Mouse (Mus musculus) left cerebral cortex, postnatal 25 days (tissue): ENCODE measurements at regions not wholly inside any gene's neighbourhood (a gene's known extent, or its start where the extent isn't known, plus 50 kb on each side); places are given as distances from the start of the nearest gene placed in this dataset.

ENCODE experiments used
- DNase-seq, 2 experiments: peaks; one replicate each; pipeline ENCODE4 v3.0.0; 2022; ENCODE audit warnings: low spot score in 2 of 2, mixed read lengths in 1 of 2
- intact Hi-C: fragments of 180-260 bp; cut with DNase I; formaldehyde crosslinking; loops from one replicate; pipeline ENCODE4 v1.15.1; 2025
- microRNA-seq, 2 experiments: library from miRNA; unstranded; fragments of <30 nt; microRNA quantifications; one replicate each; pipeline ENCODE4 v1.2.0; 2022

- intact Hi-C loops, result no loop called here
- DNase-seq, result no peak
These were observed 135.9 kb upstream of the Cr2 start for GRCm38 (mm10) chr1:195312426-195312825.

GRCm38 (mm10) chr1:195285076-195285475, 108.6 kb upstream of the Cr2 start:
- intact Hi-C loops, result no loop called here
- DNase-seq, result no peak

- intact Hi-C loops, result no loop called here
- peak; percentile 99 to 100 for DNase-seq
These were observed 65.0 kb upstream of the Cr2 start for GRCm38 (mm10) chr1:195241496-195241895.

DNA sequence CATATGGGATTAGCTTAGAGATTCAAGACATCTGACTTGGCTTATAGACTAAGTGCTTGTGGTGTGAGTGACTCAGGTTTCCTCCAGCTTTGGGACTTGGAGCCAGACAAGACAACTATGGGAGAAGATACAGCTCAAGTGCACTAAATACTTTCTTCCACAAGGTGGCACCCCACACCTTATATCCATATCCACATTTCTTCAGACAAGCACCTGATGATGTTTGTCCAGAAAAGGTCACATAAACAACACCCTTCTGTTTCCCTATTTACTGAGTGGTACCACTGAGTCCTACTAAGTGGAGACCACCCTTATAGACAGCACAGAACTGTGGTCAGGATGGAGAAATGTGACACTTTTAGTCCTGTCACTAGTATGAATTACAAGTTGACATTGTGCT, 56.1 kb upstream of the Cr2 start:
- DNase-seq, result peak; percentile 52 to 78
- intact Hi-C loops, result no loop called here

DNA sequence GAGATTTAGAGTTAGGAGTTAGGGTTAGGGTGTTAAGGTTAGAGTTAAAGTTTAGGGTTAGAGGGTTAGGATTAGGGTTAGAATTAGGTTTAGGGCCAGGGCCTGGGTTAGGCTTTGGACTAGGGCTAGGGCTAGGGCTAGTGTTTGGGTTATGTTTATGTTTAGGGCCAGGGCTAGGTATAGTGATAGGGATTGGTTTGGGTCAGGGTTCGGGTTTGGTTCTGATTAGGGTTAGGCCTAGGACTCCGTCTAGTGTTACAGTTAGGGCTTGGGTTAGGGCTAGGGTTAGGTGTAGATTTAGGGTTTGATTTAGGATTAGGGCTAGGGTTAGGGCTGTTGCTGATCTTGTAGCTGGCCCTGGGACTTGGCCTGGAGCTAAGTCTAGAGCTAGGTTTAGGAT, 50.5 kb upstream of the Cr2 start:
- DNase-seq, result no peak
- intact Hi-C loops, result no loop called here

Small RNAs in the stretch of these regions (microRNA-seq; reads per million reads assigned to microRNA genes)
- 0 reads per million in 2 experiments for gene Gm24802
